Mouse (Mus musculus) retina, embryonic 14.5 days (tissue): ENCODE results near the gene Acsm4.

Experiments
- DNase-seq: peaks from one replicate; pipeline ENCODE4 v3.0.0-alpha.2; 2015; ENCODE audit warnings: low spot score

The Acsm4 gene

GRCm38 (mm10) chr7:119762166-119762697, 72.4 kb downstream of the Acsm4 start:
- no peak for DNase-seq
